Mouse (Mus musculus): ENCODE results near the gene Armcx1.
"Not testable (repeated sequence)": the region's sequence is repeated elsewhere in the genome, so short reads cannot be mapped to it uniquely, and the experiment has no call there.

Armcx1 gene

GRCm38 (mm10) chrX:134757293-134757995, 39.7 kb downstream of the Armcx1 start:
- DNase-seq (ENCODE audit: low spot score in 2 of 2) = no peak

GRCm38 (mm10) chrX:134763428-134764198, 45.9 kb downstream of the Armcx1 start:
- not testable (repeated sequence) for DNase-seq (ENCODE audit: low spot score in 2 of 2)
